Mouse (Mus musculus) thymus, adult 2 months (tissue): ENCODE data around the gene 4930435E12Rik.
"Not testable (repeated sequence)": the region's sequence is repeated elsewhere in the genome, so short reads cannot be mapped to it uniquely, and the experiment has no call there.

ENCODE experiments used
- CTCF ChIP-seq: fragments of 200-500 bp; IDR thresholded peaks from 2 replicates; pipeline ENCODE4 v1.5.1; 2012; ENCODE audit warnings: mild to moderate bottlenecking, control low read depth, low read length, moderate library complexity, borderline replicate concordance; ENCODE audit not compliant: control insufficient read depth, poor library complexity, insufficient read depth; ENCODE audit errors: extremely low read depth
- POLR2A ChIP-seq: fragments of 200-500 bp; IDR thresholded peaks from 2 replicates; pipeline ENCODE4 v1.6.1; 2012; ENCODE audit warnings: mild to moderate bottlenecking, low read length, control low read depth, moderate library complexity; ENCODE audit not compliant: control insufficient read depth, poor library complexity, insufficient read depth; ENCODE audit errors: extremely low read depth

- not testable (repeated sequence) for TF ChIP-seq CTCF, POLR2A
Measured at GRCm38 (mm10) chr16:38807796-38808195, 20.8 kb downstream of the 4930435E12Rik start.
